8 mouse cellular contexts compared by ENCODE assay signal in the genomic region with DNA sequence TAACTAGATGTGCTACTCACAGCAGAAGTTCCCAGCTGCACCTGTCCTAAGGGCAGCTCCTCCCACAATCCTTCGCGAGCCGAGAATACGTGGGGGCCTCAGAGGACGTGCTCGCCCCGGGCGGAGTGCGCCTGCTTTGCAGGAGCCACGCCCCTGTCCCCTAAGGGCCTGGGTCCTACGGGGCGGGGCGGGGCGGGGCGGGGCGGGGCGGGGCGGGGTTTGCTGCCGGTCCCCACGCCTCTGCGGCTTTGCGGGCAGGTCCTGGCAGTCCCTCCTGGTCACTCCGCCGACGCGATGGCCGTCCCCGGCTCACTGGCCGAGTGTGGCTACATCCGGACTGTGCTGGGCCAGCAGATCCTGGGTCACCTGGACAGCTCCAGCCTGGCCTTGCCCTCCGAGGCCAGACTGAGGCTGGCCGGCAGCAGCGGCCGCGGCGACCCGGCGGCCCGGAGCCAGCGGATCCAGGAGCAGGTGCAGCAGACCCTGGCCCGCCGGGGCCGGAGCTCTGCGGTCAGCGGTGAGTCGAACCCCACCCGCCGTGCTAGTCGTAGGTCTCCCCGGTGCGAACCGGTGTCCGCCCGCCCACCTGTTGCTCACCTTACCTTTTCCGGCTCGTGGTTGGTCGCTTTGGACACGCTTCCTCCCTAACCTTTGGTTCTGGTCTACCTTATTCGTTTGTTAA. TPM values are rescaled to one million over a fixed set of nuclear protein-coding genes. Genes with fewer than 3 reads are reported as not detected.
DNase-seq lines count a peak whose midpoint lies in the region; TF ChIP-seq lines count a peak whose summit lies in the region.

A gene (plus strand): TSS at position 240 of the 682 bp plus-strand sequence.

- H3K4me2 ChIP-seq in myocyte (ENCODE audit: low read depth), result peak within 1 kb of the TSS; percentile 97

- under 1% methylated on average over 59 of the region's 59 CpGs for WGBS in embryonic facial prominence, embryonic 10.5 days
- 2% methylated on average over 52 of the region's 59 CpGs for WGBS in liver, adult 2 months

- peak; percentile 31 for DNase-seq in adrenal gland, adult 8-10 months
- peak; percentile 88 for DNase-seq in embryonic facial prominence, embryonic 10.5 days (ENCODE audit: low spot score)
- peak; percentile 56 to 65 for DNase-seq in heart, adult 9 months (ENCODE audit: low spot score in 2 of 2)
- peak; percentile 86 to 89 for DNase-seq in kidney, adult 8-10 months
- DNase-seq in liver, adult 2 months (ENCODE audit: extremely low read depth, low read depth, low spot score), result peak; percentile 85
- peak; percentile 64 for DNase-seq in testis, postnatal 10 days (ENCODE audit: low spot score)

- H3K79me2 ChIP-seq in C2C12 (ENCODE audit: control insufficient read depth, insufficient read depth) (peaks cover 31% of the 10 kb centered on the region), myocyte (ENCODE audit: control insufficient read depth, insufficient read depth) (peaks cover 5% of the 10 kb centered on the region)
- H3K79me2 ChIP-seq in liver, adult 2 months (ENCODE audit: control insufficient read depth, insufficient read depth, low read length), result peaks cover 10% of the 10 kb centered on the region; the same call in 1 of the 2 replicates

- H3K9ac ChIP-seq in liver, adult 2 months (ENCODE audit: low read depth, low read length), result peak within 1 kb of the TSS; percentile 85

- H3K79me3 ChIP-seq in C2C12 (ENCODE audit: low read depth), result peaks cover 9% of the 10 kb centered on the region

- peak; percentile 90 for TF ChIP-seq POLR2A in liver, adult 2 months (IDR thresholded peaks at IDR 0.05; ENCODE audit: extremely low read depth, insufficient read depth, low read length)
- TF ChIP-seq POLR2A in myocyte (IDR thresholded peaks at IDR 0.05; ENCODE audit: insufficient read length, low read depth), result peak; percentile 94

- TF ChIP-seq CTCF in C2C12 (IDR thresholded peaks at IDR 0.05; ENCODE audit: control insufficient read depth, insufficient read depth, insufficient read length), result no peak
- TF ChIP-seq CTCF in liver, adult 2 months (IDR thresholded peaks at IDR 0.05; ENCODE audit: low read depth, low read length), result no peak

- H3K4me3 ChIP-seq in C2C12 (ENCODE audit: insufficient read depth, poor library complexity, severe bottlenecking) (peak within 1 kb of the TSS; percentile 55), myocyte (peak within 1 kb of the TSS; percentile 32)
- peak within 1 kb of the TSS; percentile 74 for H3K4me3 ChIP-seq in embryonic facial prominence, embryonic 10.5 days
- peak within 1 kb of the TSS; percentile 86 for H3K4me3 ChIP-seq in liver, adult 2 months (ENCODE audit: insufficient read depth, low read depth, low read length)

- H3K27ac ChIP-seq in embryonic facial prominence, embryonic 10.5 days (replicated peaks), result no peak within 1 kb of the TSS; the same call in 1 of the 2 replicates
- H3K27ac ChIP-seq in liver, adult 2 months (replicated peaks; ENCODE audit: insufficient read depth, low read depth, low read length), result peak within 1 kb of the TSS; percentile 85

- H3ac ChIP-seq in C2C12 (ENCODE audit: control insufficient read depth, insufficient read length, low read depth) (peak within 1 kb of the TSS; percentile 83), myocyte (ENCODE audit: control insufficient read depth, insufficient read length) (peak within 1 kb of the TSS; percentile 13)

- H3K36me3 ChIP-seq in C2C12 (ENCODE audit: control insufficient read depth, insufficient read depth) (no peaks in the 10 kb centered on the region), myocyte (ENCODE audit: control insufficient read depth, insufficient read depth) (no peaks in the 10 kb centered on the region)
- H3K36me3 ChIP-seq in embryonic facial prominence, embryonic 10.5 days (replicated peaks), result no peaks in the 10 kb centered on the region
- no peaks in the 10 kb centered on the region for H3K36me3 ChIP-seq in liver, adult 2 months (ENCODE audit: control insufficient read depth, insufficient read depth, low read length)

- H3K9me3 ChIP-seq in embryonic facial prominence, embryonic 10.5 days, result no peaks in the 10 kb centered on the region

- H3K27me3 ChIP-seq in C2C12 (ENCODE audit: control insufficient read depth, insufficient read depth, insufficient read length) (no peaks in the 10 kb centered on the region), myocyte (ENCODE audit: control insufficient read depth, insufficient read depth, insufficient read length) (no peaks in the 10 kb centered on the region)
- H3K27me3 ChIP-seq in embryonic facial prominence, embryonic 10.5 days (replicated peaks; ENCODE audit: low read depth, poor library complexity, severe bottlenecking), result peaks cover 40% of the 10 kb centered on the region
- H3K27me3 ChIP-seq in liver, adult 2 months (ENCODE audit: control insufficient read depth, insufficient read depth, low read length), result no peaks in the 10 kb centered on the region

- H3K4me1 ChIP-seq in embryonic facial prominence, embryonic 10.5 days, result peaks cover 21% of the 10 kb centered on the region
- peaks cover 13% of the 10 kb centered on the region for H3K4me1 ChIP-seq in liver, adult 2 months (ENCODE audit: control insufficient read depth, insufficient read depth, low read length)

TF ChIP-seq in C2C12, 6 proteins besides CTCF, POLR2A, EP300 and RAD21:
- TF ChIP-seq FOSL1 (IDR thresholded peaks at IDR 0.05; ENCODE audit: insufficient read depth, low read length, poor library complexity, severe bottlenecking) (no peak), MAX (IDR thresholded peaks at IDR 0.05) (no peak), MYOG (IDR thresholded peaks at IDR 0.05; ENCODE audit: control insufficient read depth, extremely low read depth, insufficient read length) (no peak), CEBPB (IDR thresholded peaks at IDR 0.05; ENCODE audit: low read depth) (no peak), USF1 (IDR thresholded peaks at IDR 0.05; ENCODE audit: low read depth) (no peak), MYOD1 (IDR thresholded peaks at IDR 0.05; ENCODE audit: control insufficient read depth, insufficient read length, low read depth) (no peak)

TF ChIP-seq in myocyte, 11 proteins besides CTCF, POLR2A, EP300 and RAD21:
- TF ChIP-seq REST (IDR thresholded peaks at IDR 0.05; ENCODE audit: insufficient read depth, insufficient read length), result peak; percentile 47
- TF ChIP-seq MYOD1 (IDR thresholded peaks at IDR 0.05; ENCODE audit: control insufficient read depth in 1 of 3, insufficient read length in 2 of 3, low read depth in 2 of 3), result peak in 2 of 3 experiments; percentile 63 to 72
- TF ChIP-seq POLR2AphosphoS2 (IDR thresholded peaks at IDR 0.05; ENCODE audit: insufficient read length, low read depth), result peak; percentile 82
- TF ChIP-seq E2F4 (IDR thresholded peaks at IDR 0.05; ENCODE audit: insufficient read depth), result no peak
- peak in 2 of 3 experiments; percentile 52 to 61 for TF ChIP-seq MYOG (IDR thresholded peaks at IDR 0.05; ENCODE audit: control insufficient read depth in 1 of 3, insufficient read depth in 1 of 3, insufficient read length in 2 of 3, low read depth in 2 of 3)
TF ChIP-seq in myocyte: peak in this region for 4.

RNA-seq across cellular contexts. Expression of the gene that starts here (rescaled TPM):
- polyA plus RNA-seq in C2C12 (2012; fragmentation: generic; extraction: Trizol) (30.0 TPM), myocyte (2012; fragmentation: generic; extraction: Trizol) (9.1 TPM)
- total RNA-seq in adrenal gland, adult 8-10 months (2022), result 10 to 100 TPM in 1 of 4 experiments, 1 to 10 TPM in 3; 3.5 to 11.2 (median 4.7) TPM
- 5.8 and 6.0 TPM in 2 replicates for polyA plus RNA-seq in embryonic facial prominence, embryonic 10.5 days (2016; fragmentation: Nextera tagmentation; extraction: Ambion mirVana)
- total RNA-seq in liver, adult 2 months (2014; rRNA removed), result 26.0 and 32.6 TPM in 2 replicates
- 19.8 and 23.1 TPM in 2 replicates for polyA plus RNA-seq in liver, adult 2 months (2012; rRNA removed)

Comparison
In these comparisons a context has a peak if more than half of its experiments do, and no peak if none do; other contexts are left out.
1. H3K4me3 ChIP-seq: peak in every context shown above with its lines; median percentile 86 in liver, adult 2 months; 74 in embryonic facial prominence, embryonic 10.5 days; 55 in C2C12; 32 in myocyte.
2. DNase-seq: peak in every context shown above with its lines; median percentile 88 in embryonic facial prominence, embryonic 10.5 days; 88 in kidney, adult 8-10 months; 85 in liver, adult 2 months; 64 in testis, postnatal 10 days; 60 in heart, adult 9 months; 31 in adrenal gland, adult 8-10 months.